Mouse (Mus musculus): Measurements from ENCODE around the gene Cbfa2t2. TPM values are rescaled to one million over a fixed set of nuclear protein-coding genes. Genes with fewer than 3 reads are reported as not detected.
A peak's percentile ranks its signal among the peaks of the same experiment; 100 is the strongest.

Gene Cbfa2t2
- polyA plus RNA-seq, 1 experiment from 2014 or later, result 62.4 TPM

- Histone ChIP-seq H3K4me3 (no peak overlapping the region), H3K9ac (no peak overlapping the region), H3K9me3 (no peaks in the 10 kb centered on the region), H3K27ac (no peak overlapping the region), H3K4me1 (no peaks in the 10 kb centered on the region), H3K36me3 (no peaks in the 10 kb centered on the region), H3K4me2 (replicated peaks) (no peak overlapping the region), H3K27me3 (replicated peaks) (no peaks in the 10 kb centered on the region)
- 82% methylated on average over 1 of the region's 1 CpGs for WGBS
- no peak for ATAC-seq (ENCODE audit: low FRiP score, low read depth)
Measured at GRCm38 (mm10) chr2:154454099-154454498, 17.8 kb downstream of the Cbfa2t2 start.

GRCm38 (mm10) chr2:154454605-154455004 is 18.3 kb downstream of the Cbfa2t2 start:
- no peak overlapping the region for H3K27ac ChIP-seq
- 55% methylated on average over 3 of the region's 3 CpGs for WGBS
- H3K4me3 ChIP-seq, result no peak overlapping the region
- no peak overlapping the region for H3K4me2 ChIP-seq (replicated peaks)
- no peaks in the 10 kb centered on the region for H3K27me3 ChIP-seq (replicated peaks)
- no peaks in the 10 kb centered on the region for H3K36me3 ChIP-seq
- H3K4me1 ChIP-seq, result no peaks in the 10 kb centered on the region; the same call in 1 of the 2 replicates
- no peak for ATAC-seq (ENCODE audit: low FRiP score, low read depth)
- no peaks in the 10 kb centered on the region for H3K9me3 ChIP-seq
- H3K9ac ChIP-seq, result no peak overlapping the region

GRCm38 (mm10) chr2:154455776-154456175 is 19.5 kb downstream of the Cbfa2t2 start:
- Histone ChIP-seq H3K9ac (no peak overlapping the region), H3K36me3 (no peaks in the 10 kb centered on the region), H3K4me3 (no peak overlapping the region), H3K27ac (no peak overlapping the region), H3K27me3 (replicated peaks) (no peaks in the 10 kb centered on the region), H3K9me3 (no peaks in the 10 kb centered on the region), H3K4me1 (peaks cover 5% of the 10 kb centered on the region; the same call in 1 of the 2 replicates), H3K4me2 (replicated peaks) (no peak overlapping the region)
- ATAC-seq (ENCODE audit: low FRiP score, low read depth), result no peak
- WGBS, result 57% methylated on average over 5 of the region's 5 CpGs

- Histone ChIP-seq H3K27ac (no peak overlapping the region), H3K36me3 (no peaks in the 10 kb centered on the region), H3K4me3 (no peak overlapping the region), H3K9ac (no peak overlapping the region), H3K9me3 (no peaks in the 10 kb centered on the region), H3K4me2 (replicated peaks) (no peak overlapping the region), H3K4me1 (peaks cover 5% of the 10 kb centered on the region; the same call in 1 of the 2 replicates), H3K27me3 (replicated peaks) (no peaks in the 10 kb centered on the region)
- ATAC-seq (ENCODE audit: low FRiP score, low read depth), result no peak
Measured at GRCm38 (mm10) chr2:154456621-154457020, 20.3 kb downstream of the Cbfa2t2 start.

DNA sequence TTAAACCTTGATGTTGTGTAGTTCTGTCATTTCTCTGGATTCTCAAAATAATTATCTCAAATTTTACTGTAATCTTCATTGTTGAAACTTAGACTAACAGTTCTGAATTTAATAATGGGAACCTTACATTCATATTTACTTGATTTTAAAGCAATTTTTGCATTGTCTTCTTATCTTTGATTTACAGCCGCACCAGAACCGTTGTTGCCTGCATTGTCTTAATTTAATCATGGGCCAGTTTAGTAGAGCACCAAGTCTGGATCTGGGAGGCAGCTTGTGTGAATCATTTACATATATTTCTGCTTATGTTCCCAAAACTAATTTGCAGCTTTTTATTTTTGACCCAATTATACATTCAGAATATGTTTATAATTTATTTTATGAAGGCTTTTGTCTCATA is 23.0 kb downstream of the Cbfa2t2 start:
- WGBS, result 77% methylated on average over 2 of the region's 2 CpGs
- ATAC-seq (ENCODE audit: low FRiP score, low read depth), result no peak
- Histone ChIP-seq H3K9me3 (no peaks in the 10 kb centered on the region), H3K9ac (no peak overlapping the region), H3K4me1 (peaks cover 6% of the 10 kb centered on the region), H3K36me3 (no peaks in the 10 kb centered on the region), H3K27me3 (replicated peaks) (no peaks in the 10 kb centered on the region), H3K27ac (no peak overlapping the region), H3K4me2 (replicated peaks) (no peak overlapping the region), H3K4me3 (no peak overlapping the region)

DNA sequence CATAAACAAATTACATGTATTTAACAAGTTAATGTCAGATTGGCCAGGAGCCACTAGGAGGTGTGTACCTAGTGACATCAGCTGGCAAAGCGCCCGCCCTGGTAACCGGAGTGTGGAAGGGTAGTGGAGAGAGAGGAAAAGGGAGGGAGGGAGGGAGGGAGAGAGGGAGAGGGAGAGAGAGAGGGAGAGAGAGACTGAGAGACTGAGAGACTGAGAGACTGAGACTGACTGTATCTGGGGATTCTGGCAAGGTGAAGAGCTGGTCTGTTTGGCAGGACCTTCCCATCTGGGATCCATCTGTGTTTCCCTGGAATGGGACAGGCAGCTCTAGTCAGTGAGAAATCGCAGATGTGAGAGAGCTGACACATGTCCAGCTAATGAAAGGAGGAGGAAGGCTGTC is 23.6 kb downstream of the Cbfa2t2 start:
- Histone ChIP-seq H3K9ac (no peak overlapping the region), H3K27me3 (replicated peaks) (no peaks in the 10 kb centered on the region), H3K4me3 (no peak overlapping the region), H3K4me2 (replicated peaks) (0 out of 2 replicates have a peak overlapping the region, but pooled peaks have one; percentile 22), H3K4me1 (peaks cover 8% of the 10 kb centered on the region), H3K9me3 (no peaks in the 10 kb centered on the region), H3K36me3 (no peaks in the 10 kb centered on the region), H3K27ac (no peak overlapping the region)
- peak; percentile 33; the same call in 1 of the 2 replicates for ATAC-seq (ENCODE audit: low FRiP score, low read depth)
- 27% methylated on average over 4 of the region's 4 CpGs for WGBS

GRCm38 (mm10) chr2:154463621-154464198 is 27.4 kb downstream of the Cbfa2t2 start:
- Histone ChIP-seq H3K27ac (no peak overlapping the region), H3K4me1 (peaks cover 27% of the 10 kb centered on the region), H3K4me3 (no peak overlapping the region), H3K36me3 (0 out of 2 replicates have a peak, but pooled peaks cover 6% of the 10 kb centered on the region), H3K27me3 (replicated peaks) (no peaks in the 10 kb centered on the region), H3K4me2 (replicated peaks) (no peak overlapping the region), H3K9ac (no peak overlapping the region), H3K9me3 (no peaks in the 10 kb centered on the region)
- WGBS, result 89% methylated on average over 11 of the region's 11 CpGs
- no peak for ATAC-seq (ENCODE audit: low FRiP score, low read depth)

DNA sequence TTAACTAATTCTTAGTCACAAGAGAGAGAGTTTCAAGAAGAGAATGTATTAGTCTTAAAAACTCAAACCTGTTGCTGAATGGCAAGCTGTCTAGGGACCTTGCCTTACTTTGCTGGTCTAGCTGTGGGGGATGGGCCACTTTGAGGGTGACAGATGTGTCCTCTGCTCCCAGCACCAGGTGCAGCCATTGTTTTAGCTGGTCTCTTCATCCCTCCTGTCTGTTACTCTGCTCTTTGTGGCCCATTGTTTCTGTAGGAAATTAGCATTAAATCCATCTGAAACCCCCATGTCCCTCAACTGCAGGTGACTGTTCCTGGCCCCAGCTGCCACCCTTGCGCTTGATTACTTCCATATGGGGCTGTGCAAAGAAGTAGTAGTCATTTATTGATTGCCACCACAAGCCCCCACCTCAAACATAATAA is 29.6 kb downstream of the Cbfa2t2 start:
- H3K4me2 ChIP-seq (replicated peaks), result no peak overlapping the region
- H3K27ac ChIP-seq, result no peak overlapping the region
- no peak overlapping the region for H3K4me3 ChIP-seq
- H3K36me3 ChIP-seq, result 0 out of 2 replicates have a peak, but pooled peaks cover 6% of the 10 kb centered on the region
- no peak overlapping the region for H3K9ac ChIP-seq
- 30% methylated on average over 1 of the region's 1 CpGs for WGBS
- peak; percentile 87 for ATAC-seq (ENCODE audit: low FRiP score, low read depth)
- H3K9me3 ChIP-seq, result no peaks in the 10 kb centered on the region
- peaks cover 22% of the 10 kb centered on the region for H3K4me1 ChIP-seq
- H3K27me3 ChIP-seq (replicated peaks), result no peaks in the 10 kb centered on the region

- H3K9ac ChIP-seq, result no peak overlapping the region
- no peak overlapping the region for H3K4me2 ChIP-seq (replicated peaks)
- H3K36me3 ChIP-seq, result 0 out of 2 replicates have a peak, but pooled peaks cover 6% of the 10 kb centered on the region
- H3K9me3 ChIP-seq, result no peaks in the 10 kb centered on the region
- ATAC-seq (ENCODE audit: low FRiP score, low read depth), result no peak
- H3K27ac ChIP-seq, result no peak overlapping the region
- no peak overlapping the region for H3K4me3 ChIP-seq
- 89% methylated on average over 5 of the region's 5 CpGs for WGBS
- peaks cover 22% of the 10 kb centered on the region for H3K4me1 ChIP-seq
- no peaks in the 10 kb centered on the region for H3K27me3 ChIP-seq (replicated peaks)
Measured at GRCm38 (mm10) chr2:154467139-154467538, 30.9 kb downstream of the Cbfa2t2 start.

DNA sequence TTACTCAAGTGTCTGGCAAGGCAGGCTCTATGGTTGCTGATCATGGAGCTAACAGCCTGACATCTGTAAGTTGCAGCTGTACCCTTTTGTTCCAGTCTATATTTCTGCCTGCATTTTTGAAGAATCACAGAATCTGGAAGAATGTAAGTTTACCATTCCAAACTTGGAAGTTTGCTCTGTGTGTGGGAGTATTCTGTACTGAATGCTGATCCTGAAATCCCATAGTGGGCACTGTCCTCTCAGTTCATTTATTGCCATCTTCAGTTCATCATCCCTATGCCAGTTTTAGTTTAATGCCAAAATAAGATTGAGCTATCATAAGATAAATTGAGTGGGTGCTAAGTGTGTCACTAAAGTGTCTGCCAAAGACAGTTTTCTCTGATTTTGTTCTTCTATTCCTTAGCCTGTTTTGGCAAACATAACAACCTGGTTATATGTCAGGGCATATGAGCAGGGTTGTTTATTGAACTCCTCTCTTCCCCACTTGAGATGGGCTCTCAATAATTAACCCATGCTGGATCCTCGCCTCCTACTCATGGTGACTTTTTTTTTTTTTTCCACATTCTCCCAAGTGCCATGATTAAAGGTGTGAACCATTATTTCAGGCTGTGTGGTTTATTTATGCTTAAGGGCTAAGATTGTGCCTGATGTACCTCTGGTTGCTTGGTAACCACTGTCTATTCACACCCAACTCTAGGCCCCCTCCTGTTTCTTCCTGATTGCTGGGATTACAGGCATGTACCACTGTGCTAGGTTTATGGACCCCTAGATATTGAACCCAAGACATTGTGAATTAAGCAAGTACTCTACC is 38.2 kb downstream of the Cbfa2t2 start:
- 77% methylated on average over 1 of the region's 1 CpGs for WGBS
- Histone ChIP-seq H3K4me2 (replicated peaks) (no peak overlapping the region), H3K9ac (no peak overlapping the region), H3K9me3 (no peaks in the 10 kb centered on the region), H3K27ac (no peak overlapping the region), H3K27me3 (replicated peaks) (no peaks in the 10 kb centered on the region), H3K4me3 (no peak overlapping the region), H3K4me1 (no peaks in the 10 kb centered on the region), H3K36me3 (no peaks in the 10 kb centered on the region)
- ATAC-seq (ENCODE audit: low FRiP score, low read depth), result no peak

- no peak overlapping the region for H3K27ac ChIP-seq
- no peak overlapping the region for H3K4me2 ChIP-seq (replicated peaks)
- H3K4me1 ChIP-seq, result no peaks in the 10 kb centered on the region
- H3K4me3 ChIP-seq, result no peak overlapping the region
- H3K9me3 ChIP-seq, result no peaks in the 10 kb centered on the region
- no peaks in the 10 kb centered on the region for H3K27me3 ChIP-seq (replicated peaks)
- 89% methylated on average over 1 of the region's 1 CpGs for WGBS
- H3K36me3 ChIP-seq, result no peaks in the 10 kb centered on the region
- ATAC-seq (ENCODE audit: low FRiP score, low read depth), result no peak
- H3K9ac ChIP-seq, result no peak overlapping the region
Measured at GRCm38 (mm10) chr2:154475062-154475349, 38.7 kb downstream of the Cbfa2t2 start.

DNA sequence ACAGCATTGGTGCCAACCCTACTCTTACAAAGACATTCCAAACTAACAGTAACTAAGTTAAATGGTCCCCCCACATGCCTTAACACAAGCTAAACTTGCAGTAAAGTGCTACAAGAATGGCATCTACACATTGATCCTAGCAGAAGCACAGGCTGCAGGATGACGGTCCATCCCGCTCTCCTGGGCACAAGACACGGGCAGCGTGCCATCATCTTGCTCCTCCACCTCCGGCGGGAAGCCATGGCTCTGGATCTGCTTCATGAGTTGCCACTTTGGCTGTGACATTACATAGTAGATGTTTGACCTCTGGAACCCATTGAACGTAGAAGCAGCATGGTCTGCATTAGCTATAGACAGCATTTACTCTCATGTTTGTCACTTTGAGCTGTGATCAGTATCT is 39.6 kb downstream of the Cbfa2t2 start:
- 94% methylated on average over 7 of the region's 7 CpGs for WGBS
- ATAC-seq (ENCODE audit: low FRiP score, low read depth), result no peak
- Histone ChIP-seq H3K36me3 (no peaks in the 10 kb centered on the region), H3K27ac (no peak overlapping the region), H3K27me3 (replicated peaks) (no peaks in the 10 kb centered on the region), H3K9me3 (no peaks in the 10 kb centered on the region), H3K9ac (no peak overlapping the region), H3K4me3 (no peak overlapping the region), H3K4me1 (no peaks in the 10 kb centered on the region), H3K4me2 (replicated peaks) (no peak overlapping the region)

DNA sequence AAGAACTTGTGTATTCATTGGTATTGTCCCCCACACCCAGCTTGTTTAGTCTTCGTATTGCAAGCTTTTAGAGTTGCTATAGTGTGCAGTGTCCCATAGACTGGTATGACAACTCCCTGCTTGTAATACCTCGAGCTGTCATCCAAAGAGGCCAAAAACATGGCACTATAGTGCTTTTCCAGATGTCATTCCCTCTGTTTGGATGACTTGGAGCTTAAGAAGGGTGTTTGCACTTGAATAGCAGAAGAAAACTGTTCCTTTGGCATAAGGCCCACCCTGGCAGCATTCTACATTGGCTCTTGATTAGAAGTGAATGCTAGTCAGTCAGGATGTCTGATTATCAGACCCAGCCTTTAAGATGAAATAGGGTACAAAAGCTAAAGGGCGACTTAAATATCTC is 40.7 kb downstream of the Cbfa2t2 start:
- Histone ChIP-seq H3K9ac (no peak overlapping the region), H3K36me3 (no peaks in the 10 kb centered on the region), H3K9me3 (no peaks in the 10 kb centered on the region), H3K27ac (no peak overlapping the region), H3K27me3 (replicated peaks) (no peaks in the 10 kb centered on the region), H3K4me3 (no peak overlapping the region), H3K4me1 (no peaks in the 10 kb centered on the region), H3K4me2 (replicated peaks) (no peak overlapping the region)
- WGBS, result 84% methylated on average over 3 of the region's 3 CpGs
- ATAC-seq (ENCODE audit: low FRiP score, low read depth), result no peak

All from neural tube, embryonic 12.5 days (tissue).